In genomic region chr3:78755686-78756476, GRCm38 (mm10) we compare ENCODE assay signal across 14 mouse cellular contexts.
DNase-seq lines count a peak whose midpoint lies in the region; ATAC-seq lines count a peak whose summit lies in the region.
"Had no signal": no experiment of that assay in that cellular context is flagged by ENCODE, and none has a peak within 500 bp of the region (broad histone marks: within the 10 kb centered on the region; RNA-seq: fewer than 3 reads in every experiment).

No protein-coding gene starts in this region.

- no peak overlapping the region for H3K27ac ChIP-seq in forebrain, embryonic 11.5 days (ENCODE audit: low read depth, low read length)
- H3K27ac ChIP-seq in forebrain, embryonic 10.5 days, result no peak overlapping the region
- no peak overlapping the region for H3K27ac ChIP-seq in neural tube, embryonic 14.5 days (ENCODE audit: low read depth, low read length)
- H3K27ac ChIP-seq in forebrain, embryonic 12.5 days, result no peak overlapping the region
- no peak overlapping the region for H3K27ac ChIP-seq in midbrain, embryonic 15.5 days
- H3K27ac ChIP-seq: embryonic facial prominence, embryonic 13.5 days; layer of hippocampus, adult 2 months had no signal

- no peak for DNase-seq in forebrain, embryonic 11.5 days (ENCODE audit: low spot score)
- no peak for DNase-seq in forebrain, embryonic 10.5 days (ENCODE audit: extremely low spot score, low spot score)
- no peak for DNase-seq in neural tube, embryonic 10.5 days (ENCODE audit: extremely low spot score, low spot score)
- no peak for DNase-seq in thymus, postnatal 14 days
- DNase-seq in gastrocnemius, postnatal 25 days, result no peak
- DNase-seq: kidney, adult 2 months; lung, postnatal 4 days had no signal

- no peaks in the 10 kb centered on the region for H3K9me3 ChIP-seq in forebrain, embryonic 11.5 days (ENCODE audit: control insufficient read depth, low read length)
- H3K9me3 ChIP-seq in forebrain, embryonic 10.5 days, result no peaks in the 10 kb centered on the region
- no peaks in the 10 kb centered on the region for H3K9me3 ChIP-seq in neural tube, embryonic 14.5 days (ENCODE audit: control insufficient read depth, low read length)
- H3K9me3 ChIP-seq in forebrain, embryonic 12.5 days, result no peaks in the 10 kb centered on the region
- H3K9me3 ChIP-seq in midbrain, embryonic 15.5 days, result no peaks in the 10 kb centered on the region
- H3K9me3 ChIP-seq: embryonic facial prominence, embryonic 13.5 days had no signal

- H3K4me2 ChIP-seq in forebrain, embryonic 11.5 days (ENCODE audit: low read depth, low read length, severe bottlenecking), result no peak overlapping the region
- no peak overlapping the region for H3K4me2 ChIP-seq in neural tube, embryonic 14.5 days (ENCODE audit: low read depth, low read length)
- H3K4me2 ChIP-seq in forebrain, embryonic 12.5 days, result no peak overlapping the region
- H3K4me2 ChIP-seq in midbrain, embryonic 15.5 days, result no peak overlapping the region
- H3K4me2 ChIP-seq: embryonic facial prominence, embryonic 13.5 days had no signal

- H3K36me3 ChIP-seq in forebrain, embryonic 11.5 days (ENCODE audit: control insufficient read depth, insufficient read depth, low read length), result no peaks in the 10 kb centered on the region
- H3K36me3 ChIP-seq in forebrain, embryonic 10.5 days (replicated peaks), result no peaks in the 10 kb centered on the region
- no peaks in the 10 kb centered on the region for H3K36me3 ChIP-seq in neural tube, embryonic 14.5 days (ENCODE audit: control insufficient read depth, insufficient read depth, low read length)
- H3K36me3 ChIP-seq in forebrain, embryonic 12.5 days (replicated peaks), result no peaks in the 10 kb centered on the region
- no peaks in the 10 kb centered on the region for H3K36me3 ChIP-seq in midbrain, embryonic 15.5 days (replicated peaks)
- H3K36me3 ChIP-seq: embryonic facial prominence, embryonic 13.5 days had no signal

- no peaks in the 10 kb centered on the region for H3K4me1 ChIP-seq in forebrain, embryonic 11.5 days (replicated peaks; ENCODE audit: control insufficient read depth, insufficient read depth, low read length)
- H3K4me1 ChIP-seq in forebrain, embryonic 10.5 days, result peaks cover 23% of the 10 kb centered on the region
- no peaks in the 10 kb centered on the region for H3K4me1 ChIP-seq in neural tube, embryonic 14.5 days (ENCODE audit: control insufficient read depth, insufficient read depth, low read length)
- H3K4me1 ChIP-seq in forebrain, embryonic 12.5 days, result peaks cover 3% of the 10 kb centered on the region
- peaks cover 8% of the 10 kb centered on the region for H3K4me1 ChIP-seq in midbrain, embryonic 15.5 days
- H3K4me1 ChIP-seq: embryonic facial prominence, embryonic 13.5 days had no signal

- no peaks in the 10 kb centered on the region for H3K27me3 ChIP-seq in forebrain, embryonic 11.5 days (ENCODE audit: control insufficient read depth, insufficient read depth, low read length)
- H3K27me3 ChIP-seq in forebrain, embryonic 10.5 days (ENCODE audit: poor library complexity, severe bottlenecking), result no peaks in the 10 kb centered on the region
- H3K27me3 ChIP-seq in neural tube, embryonic 14.5 days (ENCODE audit: control insufficient read depth, insufficient read depth, low read length), result no peaks in the 10 kb centered on the region
- no peaks in the 10 kb centered on the region for H3K27me3 ChIP-seq in forebrain, embryonic 12.5 days
- H3K27me3 ChIP-seq in midbrain, embryonic 15.5 days (replicated peaks), result no peaks in the 10 kb centered on the region
- H3K27me3 ChIP-seq: embryonic facial prominence, embryonic 13.5 days had no signal

- ATAC-seq in forebrain, embryonic 11.5 days (replicated peaks; ENCODE audit: low FRiP score), result peak; percentile 76
- 0 out of 2 replicates have a peak, but pooled peaks have one; percentile 51 for ATAC-seq in neural tube, embryonic 14.5 days (ENCODE audit: low read depth)
- peak; percentile 83; the same call in 1 of the 2 replicates for ATAC-seq in forebrain, embryonic 12.5 days (ENCODE audit: low FRiP score)
- peak; percentile 69; the same call in 1 of the 2 replicates for ATAC-seq in midbrain, embryonic 15.5 days (replicated peaks)
- ATAC-seq: activated CD4-positive, CD25-positive, alpha-beta regulatory T cell, adult 4 months had no signal

- H3K9ac ChIP-seq in forebrain, embryonic 11.5 days (ENCODE audit: low read length), result no peak overlapping the region
- no peak overlapping the region for H3K9ac ChIP-seq in neural tube, embryonic 14.5 days (replicated peaks; ENCODE audit: low read depth, low read length)
- no peak overlapping the region for H3K9ac ChIP-seq in forebrain, embryonic 12.5 days
- H3K9ac ChIP-seq in midbrain, embryonic 15.5 days, result no peak overlapping the region
- H3K9ac ChIP-seq: embryonic facial prominence, embryonic 13.5 days had no signal

- WGBS in forebrain, embryonic 11.5 days, result 17% methylated on average over 4 of the region's 4 CpGs
- 43% methylated on average over 4 of the region's 4 CpGs for WGBS in forebrain, embryonic 10.5 days
- 61% methylated on average over 4 of the region's 4 CpGs for WGBS in neural tube, embryonic 14.5 days
- 11% methylated on average over 4 of the region's 4 CpGs for WGBS in forebrain, embryonic 12.5 days
- WGBS in midbrain, embryonic 15.5 days, result 40% methylated on average over 4 of the region's 4 CpGs

- H3K4me3 ChIP-seq in forebrain, embryonic 11.5 days (ENCODE audit: low read depth, low read length), result no peak overlapping the region
- H3K4me3 ChIP-seq in forebrain, embryonic 10.5 days, result no peak overlapping the region
- no peak overlapping the region for H3K4me3 ChIP-seq in neural tube, embryonic 14.5 days (ENCODE audit: low read depth, low read length)
- H3K4me3 ChIP-seq in forebrain, embryonic 12.5 days (replicated peaks), result no peak overlapping the region
- no peak overlapping the region for H3K4me3 ChIP-seq in midbrain, embryonic 15.5 days
- H3K4me3 ChIP-seq: embryonic facial prominence, embryonic 13.5 days; layer of hippocampus, adult 2 months; myocyte had no signal
